Mouse (Mus musculus) CH12.LX (cell line): ENCODE results near the gene Rpl12. TPM values are rescaled to one million over a fixed set of nuclear protein-coding genes. Genes with fewer than 3 reads are reported as not detected.

ENCODE experiments used
- DNase-seq: peaks from one replicate; pipeline ENCODE4 v3.0.0-alpha.2; 2013; ENCODE audit errors: extremely low read depth
- H3K27ac ChIP-seq: 2 replicates; pipeline ENCODE4 v1.5.1; 2012; ENCODE audit warnings: low read depth, mild to moderate bottlenecking, control low read depth, moderate library complexity; ENCODE audit not compliant: insufficient read depth
- H3K27me3 ChIP-seq: replicated peaks from 2 replicates; pipeline ENCODE3; 2012; ENCODE audit warnings: inconsistent platforms
- H3K36me3 ChIP-seq, 2 experiments: replicated peaks in 1 of 2; 2 replicates each; pipeline versions ENCODE3 to v1.6.1; 2012; ENCODE audit warnings: inconsistent platforms in 1 of 2, low read length in 1 of 2, mild to moderate bottlenecking in 1 of 2, mixed read lengths in 1 of 2, moderate library complexity in 1 of 2; ENCODE audit not compliant: control insufficient read depth in 1 of 2, insufficient read depth in 1 of 2
- H3K4me1 ChIP-seq, 2 experiments: 2 replicates each; pipeline ENCODE4 v1.6.1; 2012; ENCODE audit warnings: inconsistent platforms in 1 of 2, moderate library complexity in 1 of 2; ENCODE audit not compliant: insufficient read depth in 2 of 2, control insufficient read depth in 1 of 2
- H3K4me2 ChIP-seq: 2 replicates; pipeline ENCODE4 v1.6.1; 2012; ENCODE audit warnings: low read depth, mild to moderate bottlenecking, control low read depth; ENCODE audit not compliant: poor library complexity, insufficient read depth, severe bottlenecking
- H3K4me3 ChIP-seq, 3 experiments: fragments of 150-350 bp in 1 of 3; sonication (generic) in 1 of 3; replicated peaks in 1 of 3; 2 replicates each; pipeline versions ENCODE3 to v1.5.1; 2011 to 2012; ENCODE audit warnings: low read depth in 2 of 3, low read length in 2 of 3, mild to moderate bottlenecking in 2 of 3, moderate library complexity in 2 of 3, control low read depth in 1 of 3, improper control_type of control experiment in 1 of 3, inconsistent platforms in 1 of 3, mixed read lengths in 1 of 3; ENCODE audit not compliant: poor library complexity in 1 of 3
- H3K79me2 ChIP-seq: replicated peaks from 2 replicates; pipeline ENCODE4 v1.6.1; 2012; ENCODE audit warnings: mild to moderate bottlenecking, moderate library complexity; ENCODE audit not compliant: control insufficient read depth, poor library complexity, insufficient read depth, severe bottlenecking; ENCODE audit errors: extremely low read depth
- H3K9ac ChIP-seq: 2 replicates; pipeline ENCODE4 v1.6.1; 2012; ENCODE audit warnings: low read depth, mild to moderate bottlenecking, control low read depth, moderate library complexity; ENCODE audit not compliant: insufficient read depth
- H3K9me3 ChIP-seq: replicated peaks from 2 replicates; pipeline ENCODE3; 2012; ENCODE audit warnings: low read length, inconsistent platforms, mixed read lengths
- CHD1 ChIP-seq: IDR thresholded peaks from 2 replicates; pipeline ENCODE4 v1.6.1; 2012; ENCODE audit warnings: low read depth, low read length, improper control_type of control experiment, inconsistent platforms
- E2F4 ChIP-seq: IDR thresholded peaks from 2 replicates; pipeline ENCODE4 v1.6.1; 2011; ENCODE audit warnings: low read depth, low read length, improper control_type of control experiment; ENCODE audit not compliant: insufficient replicate concordance
- ELF1 ChIP-seq: IDR thresholded peaks from 2 replicates; pipeline ENCODE4 v1.6.1; 2014; ENCODE audit warnings: low read depth, mild to moderate bottlenecking, inconsistent platforms, low read length, improper control_type of control experiment
- EP300 ChIP-seq: IDR thresholded peaks from 2 replicates; pipeline ENCODE4 v1.6.1; 2011; ENCODE audit warnings: low read length, improper control_type of control experiment
- GABPA ChIP-seq: IDR thresholded peaks from 2 replicates; pipeline ENCODE4 v1.6.1; 2012; ENCODE audit warnings: low read depth, low read length, improper control_type of control experiment, inconsistent platforms; ENCODE audit not compliant: insufficient replicate concordance
- JUN ChIP-seq: IDR thresholded peaks from 2 replicates; pipeline ENCODE4 v1.6.1; 2011; ENCODE audit warnings: low read depth, mild to moderate bottlenecking, low read length, improper control_type of control experiment, moderate library complexity; ENCODE audit not compliant: insufficient read depth
- KAT2A ChIP-seq: IDR thresholded peaks from 2 replicates; pipeline ENCODE4 v1.6.1; 2012; ENCODE audit warnings: low read length, improper control_type of control experiment, inconsistent platforms; ENCODE audit not compliant: insufficient replicate concordance
- MAX ChIP-seq: IDR thresholded peaks from 2 replicates; pipeline ENCODE4 v1.6.1; 2011; ENCODE audit warnings: low read length, improper control_type of control experiment
- NELFE ChIP-seq: IDR thresholded peaks from 2 replicates; pipeline ENCODE4 v1.6.1; 2011; ENCODE audit warnings: low read depth, low read length, improper control_type of control experiment
- PAX5 ChIP-seq: IDR thresholded peaks from 2 replicates; pipeline ENCODE4 v1.6.1; 2012; ENCODE audit warnings: low read length, inconsistent platforms, mixed read lengths
- SMC3 ChIP-seq: IDR thresholded peaks from 2 replicates; pipeline ENCODE4 v1.6.1; 2011; ENCODE audit warnings: low read depth, low read length, improper control_type of control experiment
- TBP ChIP-seq: conservative IDR thresholded peaks from 2 replicates; pipeline ENCODE4 v1.6.1; 2011; ENCODE audit warnings: low read depth, low read length, improper control_type of control experiment
- UBTF ChIP-seq: IDR thresholded peaks from 2 replicates; pipeline ENCODE4 v1.6.1; 2012; ENCODE audit warnings: low read depth, mild to moderate bottlenecking, inconsistent platforms, low read length, improper control_type of control experiment, moderate library complexity
- USF1 ChIP-seq: IDR thresholded peaks from 2 replicates; pipeline ENCODE4 v1.6.1; 2014; ENCODE audit warnings: low read depth, mild to moderate bottlenecking, inconsistent platforms, low read length, improper control_type of control experiment
- dilution Hi-C: fragments of 300-500 bp; cut with MboI; formaldehyde crosslinking; loops from 2 replicates; pipeline ENCODE4 v1.14.3; 2020; ENCODE audit warnings: low sequenced_read_pairs; ENCODE audit not compliant: extremely low pct_unique_long_range_greater_than_20kb, extremely low pct_ligation_motif_present
- in situ Hi-C: fragments of 300-500 bp; cut with MboI; formaldehyde crosslinking; loops from 3 replicates; pipeline ENCODE4 v1.14.3; 2019; ENCODE audit warnings: low sequenced_read_pairs, low pct_ligation_motif_present, low pct_unique_long_range_greater_than_20kb, mixed read lengths
- polyA plus RNA-seq: library from polyadenylated mRNA; unstranded; fragments of >175 nt; gene quantifications from 2 replicates; pipeline ENCODE4 v1.2.1, GENCODE M21; 2012; ENCODE audit warnings: low read depth; ENCODE audit not compliant: insufficient read length
- total RNA-seq, 2 experiments: library from RNA; depleted of rRNA; stranded (reverse); fragments of 300-350 nt in 1 of 2; fragments of >200 nt in 1 of 2; gene quantifications; 2 replicates each; pipeline ENCODE4 v1.2.3; 2012 to 2014

Gene Rpl12
- total and polyA plus RNA-seq, 3 experiments: 87.8 to 2,528 (median 1,298) TPM

GRCm38 (mm10) chr2:32922564-32922963 lies 38.8 kb upstream of the Rpl12 start:
- in situ Hi-C loops: no loop called here
- dilution Hi-C loops: no loop called here
- peaks cover 4 to 14% of the 10 kb centered on the region in 2 experiments for H3K36me3 ChIP-seq

GRCm38 (mm10) chr2:32923551-32924250 lies 37.7 kb upstream of the Rpl12 start:
- TF ChIP-seq EP300 (no peak), JUN (no peak), E2F4 (no peak), GABPA (no peak), ELF1 (no peak)
- Histone ChIP-seq H3K4me1 (peaks cover 0 to 10% of the 10 kb centered on the region in 2 experiments; a peak in 1 of 4 replicates), H3K79me2 (no peaks in the 10 kb centered on the region), H3K9ac (no peak overlapping the region), H3K36me3 (peaks cover 4 to 19% of the 10 kb centered on the region in 2 experiments), H3K27me3 (peaks cover 5% of the 10 kb centered on the region), H3K27ac (no peak overlapping the region), H3K4me3 (no peak overlapping the region), H3K4me2 (no peak overlapping the region), H3K9me3 (no peaks in the 10 kb centered on the region)
- in situ Hi-C loops: no loop called here
- dilution Hi-C loops: no loop called here
- DNase-seq: no peak

More at GRCm38 (mm10) chr2:32922564-32922963, 38.8 kb upstream of the Rpl12 start:
- Histone ChIP-seq H3K9ac (no peak overlapping the region), H3K4me3 (no peak overlapping the region), H3K4me1 (peaks cover 2 to 10% of the 10 kb centered on the region in 2 experiments; a peak in 2 of 4 replicates), H3K27me3 (peaks cover 7% of the 10 kb centered on the region), H3K27ac (no peak overlapping the region), H3K9me3 (no peaks in the 10 kb centered on the region), H3K79me2 (no peaks in the 10 kb centered on the region), H3K4me2 (no peak overlapping the region)
- DNase-seq: no peak
- TF ChIP-seq USF1 (no peak), TBP (no peak), PAX5 (no peak), CHD1 (no peak), UBTF (no peak), SMC3 (no peak), KAT2A (no peak), MAX (no peak), NELFE (no peak)
